Comparison of ENCODE assay signal across 18 mouse cellular contexts in genomic region chrX:49124774-49125429, GRCm38 (mm10).
DNase-seq lines count a peak whose midpoint lies in the region; ATAC-seq and TF ChIP-seq lines count a peak whose summit lies in the region.
"Had no signal": no experiment of that assay in that cellular context is flagged by ENCODE, and none has a peak within 500 bp of the region (broad histone marks: within the 10 kb centered on the region; RNA-seq: fewer than 3 reads in every experiment).

No protein-coding gene starts in this region.

- H3K27ac ChIP-seq in lung, embryonic 14.5 days (ENCODE audit: low read depth): no peak overlapping the region
- H3K27ac ChIP-seq in forebrain, embryonic 12.5 days: no peak overlapping the region
- no peak overlapping the region for H3K27ac ChIP-seq in hindbrain, postnatal 0 days
- H3K27ac ChIP-seq in stomach, postnatal 0 days (replicated peaks): no peak overlapping the region
- H3K27ac ChIP-seq: heart, embryonic 10.5 days; limb, embryonic 10.5 days; liver, embryonic 14.5 days; macrophage; stomach, embryonic 15.5 days had no signal

- no peak overlapping the region for H3K9ac ChIP-seq in lung, embryonic 14.5 days
- no peak overlapping the region for H3K9ac ChIP-seq in forebrain, embryonic 12.5 days
- H3K9ac ChIP-seq in hindbrain, postnatal 0 days (replicated peaks; ENCODE audit: low read length): no peak overlapping the region
- no peak overlapping the region for H3K9ac ChIP-seq in stomach, postnatal 0 days (ENCODE audit: low read length)
- H3K9ac ChIP-seq: liver, embryonic 14.5 days; stomach, embryonic 15.5 days had no signal

- H3K4me1 ChIP-seq in lung, embryonic 14.5 days (ENCODE audit: insufficient read depth): no peaks in the 10 kb centered on the region
- H3K4me1 ChIP-seq in forebrain, embryonic 12.5 days: no peaks in the 10 kb centered on the region
- no peaks in the 10 kb centered on the region for H3K4me1 ChIP-seq in hindbrain, postnatal 0 days (ENCODE audit: insufficient read depth, low read length)
- H3K4me1 ChIP-seq in stomach, postnatal 0 days (replicated peaks; ENCODE audit: control insufficient read depth, insufficient read depth): no peaks in the 10 kb centered on the region
- H3K4me1 ChIP-seq: heart, embryonic 10.5 days; limb, embryonic 10.5 days; stomach, embryonic 15.5 days had no signal

- no peaks in the 10 kb centered on the region for H3K9me3 ChIP-seq in lung, embryonic 14.5 days (ENCODE audit: low read depth, low read length)
- no peaks in the 10 kb centered on the region for H3K9me3 ChIP-seq in forebrain, embryonic 12.5 days
- no peaks in the 10 kb centered on the region for H3K9me3 ChIP-seq in hindbrain, postnatal 0 days (ENCODE audit: low read length)
- H3K9me3 ChIP-seq in stomach, postnatal 0 days (ENCODE audit: control insufficient read depth, low read length): no peaks in the 10 kb centered on the region
- H3K9me3 ChIP-seq: heart, embryonic 10.5 days; limb, embryonic 10.5 days; stomach, embryonic 15.5 days had no signal

- 80% methylated on average over 3 of the region's 3 CpGs for WGBS in lung, embryonic 14.5 days
- WGBS in forebrain, embryonic 12.5 days: 41% methylated on average over 3 of the region's 3 CpGs
- 59% methylated on average over 3 of the region's 3 CpGs for WGBS in hindbrain, postnatal 0 days
- 64% methylated on average over 3 of the region's 3 CpGs for WGBS in stomach, postnatal 0 days

- peak; percentile 2 for DNase-seq in lung, embryonic 14.5 days
- no peak for DNase-seq in lung, postnatal 25 days (ENCODE audit: low spot score)
- peak; percentile 6 for DNase-seq in hindbrain, postnatal 0 days (ENCODE audit: low spot score)
- DNase-seq in retina, embryonic 14.5 days (ENCODE audit: low spot score): peak; percentile 1
- no peak for DNase-seq in spleen, postnatal 10 days (ENCODE audit: low spot score in 2 of 2)
- DNase-seq in urinary bladder, postnatal 36 days (ENCODE audit: low spot score in 2 of 2): no peak
- DNase-seq in stomach, postnatal 0 days (ENCODE audit: low spot score): no peak
- DNase-seq: adrenal gland, postnatal 25 days; cerebellum, postnatal 36 days; heart, postnatal 36 days; kidney, adult 11 months; kidney, postnatal 36 days had no signal

- no peaks in the 10 kb centered on the region for H3K36me3 ChIP-seq in lung, embryonic 14.5 days (ENCODE audit: insufficient read depth)
- no peaks in the 10 kb centered on the region for H3K36me3 ChIP-seq in forebrain, embryonic 12.5 days (replicated peaks)
- no peaks in the 10 kb centered on the region for H3K36me3 ChIP-seq in hindbrain, postnatal 0 days (ENCODE audit: insufficient read depth, low read length)
- no peaks in the 10 kb centered on the region for H3K36me3 ChIP-seq in stomach, postnatal 0 days (ENCODE audit: control insufficient read depth, insufficient read depth, low read length)
- H3K36me3 ChIP-seq: heart, embryonic 10.5 days; limb, embryonic 10.5 days; stomach, embryonic 15.5 days had no signal

- no peak for TF ChIP-seq EP300 in stomach, postnatal 0 days (optimal IDR thresholded peaks at IDR 0.05)

- no peak for TF ChIP-seq CTCF in lung, embryonic 14.5 days (IDR thresholded peaks at IDR 0.05; ENCODE audit: low read depth)
- no peak for TF ChIP-seq CTCF in hindbrain, postnatal 0 days (IDR thresholded peaks at IDR 0.05; ENCODE audit: low read depth)
- no peak for TF ChIP-seq CTCF in stomach, postnatal 0 days (IDR thresholded peaks at IDR 0.05; ENCODE audit: low read depth)

- H3K27me3 ChIP-seq in lung, embryonic 14.5 days (ENCODE audit: insufficient read depth, low read length): no peaks in the 10 kb centered on the region
- peaks cover 14% of the 10 kb centered on the region for H3K27me3 ChIP-seq in forebrain, embryonic 12.5 days
- H3K27me3 ChIP-seq in hindbrain, postnatal 0 days (ENCODE audit: insufficient read depth, low read length): no peaks in the 10 kb centered on the region
- no peaks in the 10 kb centered on the region for H3K27me3 ChIP-seq in stomach, postnatal 0 days (ENCODE audit: control insufficient read depth, insufficient read depth, low read length)
- H3K27me3 ChIP-seq: stomach, embryonic 15.5 days had no signal

- no peak overlapping the region for H3K4me2 ChIP-seq in lung, embryonic 14.5 days
- H3K4me2 ChIP-seq in forebrain, embryonic 12.5 days: no peak overlapping the region
- no peak overlapping the region for H3K4me2 ChIP-seq in hindbrain, postnatal 0 days (ENCODE audit: low read depth, low read length)
- no peak overlapping the region for H3K4me2 ChIP-seq in stomach, postnatal 0 days (replicated peaks; ENCODE audit: low read depth)
- H3K4me2 ChIP-seq: stomach, embryonic 15.5 days had no signal

- no peak for ATAC-seq in lung, embryonic 14.5 days (ENCODE audit: insufficient read depth)
- ATAC-seq in forebrain, embryonic 12.5 days (ENCODE audit: low FRiP score): peak; percentile 91
- ATAC-seq in hindbrain, postnatal 0 days: no peak
- no peak for ATAC-seq in stomach, postnatal 0 days (ENCODE audit: low FRiP score, low TSS enrichment)

- no peak overlapping the region for H3K4me3 ChIP-seq in lung, embryonic 14.5 days (ENCODE audit: low read depth, low read length)
- H3K4me3 ChIP-seq in forebrain, embryonic 12.5 days (replicated peaks): no peak overlapping the region
- H3K4me3 ChIP-seq in hindbrain, postnatal 0 days (ENCODE audit: low read length): no peak overlapping the region
- no peak overlapping the region for H3K4me3 ChIP-seq in stomach, postnatal 0 days (ENCODE audit: low read depth, low read length)
- H3K4me3 ChIP-seq: heart, embryonic 10.5 days; limb, embryonic 10.5 days; stomach, embryonic 15.5 days had no signal

Comparison
In these comparisons a context has a peak if more than half of its experiments do, and no peak if none do; other contexts are left out.
1. DNase-seq: peak in lung, embryonic 14.5 days (single experiment), hindbrain, postnatal 0 days (single experiment) and retina, embryonic 14.5 days (single experiment); none in lung, postnatal 25 days (single experiment), spleen, postnatal 10 days (0 of 2), urinary bladder, postnatal 36 days (0 of 2) and stomach, postnatal 0 days (single experiment).